Mouse (Mus musculus) heart, postnatal 0 days (tissue): Measurements from ENCODE around the gene Gm10642. TPM values are rescaled to one million over a fixed set of nuclear protein-coding genes. Genes with fewer than 3 reads are reported as not detected.

Experiments used
- ATAC-seq: fragments of 200-750 bp; cut with Nextera tagmentation; 2 replicates; pipeline ENCODE4 v1.8.0; 2017; ENCODE audit warnings: low read depth, moderate number of reproducible peaks, moderate library complexity; ENCODE audit not compliant: insufficient read depth
- DNase-seq: peaks from one replicate; pipeline ENCODE4 v3.0.0-alpha.2; 2016; ENCODE audit warnings: low spot score
- H3K27ac ChIP-seq: fragments of 300-500 bp; sonication (generic); 2 replicates; pipeline ENCODE4 v1.5.1; 2014; ENCODE audit warnings: low read depth, mild to moderate bottlenecking
- H3K27me3 ChIP-seq: fragments of 300-500 bp; sonication (generic); 2 replicates; pipeline ENCODE4 v1.6.1; 2014; ENCODE audit warnings: low read length, mixed read lengths; ENCODE audit not compliant: control insufficient read depth, insufficient read depth
- H3K36me3 ChIP-seq: fragments of 300-500 bp; sonication (generic); replicated peaks from 2 replicates; pipeline ENCODE4 v1.6.1; 2014; ENCODE audit warnings: low read length, mixed read lengths; ENCODE audit not compliant: control insufficient read depth, insufficient read depth
- H3K4me1 ChIP-seq: fragments of 300-500 bp; sonication (generic); 2 replicates; pipeline ENCODE4 v1.6.1; 2014; ENCODE audit warnings: antibody characterized with exemption; ENCODE audit not compliant: control insufficient read depth, insufficient read depth
- H3K4me2 ChIP-seq: fragments of 300-500 bp; sonication (generic); 2 replicates; pipeline ENCODE4 v1.6.1; 2014; ENCODE audit warnings: low read depth, mild to moderate bottlenecking, low read length, moderate library complexity
- H3K4me3 ChIP-seq: fragments of 300-500 bp; sonication (generic); 2 replicates; pipeline ENCODE4 v1.5.1; 2014; ENCODE audit warnings: low read depth, low read length
- H3K9ac ChIP-seq: fragments of 300-500 bp; sonication (generic); replicated peaks from 2 replicates; pipeline ENCODE4 v1.6.1; 2014; ENCODE audit warnings: low read depth, low read length, mixed read lengths
- H3K9me3 ChIP-seq: fragments of 300-500 bp; sonication (generic); replicated peaks from 2 replicates; pipeline ENCODE4 v1.6.1; 2016; ENCODE audit warnings: low read length; ENCODE audit not compliant: control insufficient read depth
- CTCF ChIP-seq: IDR thresholded peaks from 2 replicates; pipeline ENCODE4 v1.5.1; 2016; ENCODE audit warnings: antibody characterized with exemption, control low read depth, low read depth
- EP300 ChIP-seq: IDR thresholded peaks from 2 replicates; pipeline ENCODE4 v1.6.1; 2016; ENCODE audit warnings: antibody characterized with exemption, low read depth
- WGBS: fragments of 180-500 bp; shearing (Covaris S2); extraction: QIAGEN DNeasy Blood & Tissue Kit; methylation state at CpG from one replicate; pipeline ENCODE4 v1.1.7; 2014; 5-methylcytosine and 5-hydroxymethylcytosine counted together
- polyA plus RNA-seq: library from polyadenylated mRNA; unstranded; fragments of >200 nt; fragmentation: Nextera tagmentation; extraction: Ambion mirVana; gene quantifications from 2 replicates; pipeline ENCODE4 v1.2.1, GENCODE M21; 2015
- total RNA-seq: library from RNA; depleted of rRNA; stranded (reverse); fragments of >200 nt; gene quantifications from 2 replicates; pipeline ENCODE4 v1.2.3, GENCODE M21; 2014; ENCODE audit warnings: low replicate concordance

Gene Gm10642
- total and polyA plus RNA-seq, 2 experiments from 2014 or later = 0.78 TPM; not detected in 1

- TF ChIP-seq EP300 (no peak), CTCF (no peak)
- Histone ChIP-seq H3K4me3 (no peak overlapping the region), H3K4me1 (peaks cover 15% of the 10 kb centered on the region), H3K27ac (no peak overlapping the region), H3K27me3 (no peaks in the 10 kb centered on the region), H3K4me2 (no peak overlapping the region), H3K9ac (no peak overlapping the region), H3K9me3 (no peaks in the 10 kb centered on the region), H3K36me3 (0 out of 2 replicates have a peak, but pooled peaks cover 2% of the 10 kb centered on the region)
- ATAC-seq = no peak
- WGBS = 85% methylated on average over 2 of the region's 2 CpGs
- DNase-seq = no peak
Observed at GRCm38 (mm10) chr9:70650260-70650659, 5.8 kb upstream of the Gm10642 start.

GRCm38 (mm10) chr9:70650994-70651393, 5.1 kb upstream of the Gm10642 start:
- Histone ChIP-seq H3K36me3 (0 out of 2 replicates have a peak, but pooled peaks cover 2% of the 10 kb centered on the region), H3K27me3 (no peaks in the 10 kb centered on the region), H3K4me3 (no peak overlapping the region), H3K9me3 (no peaks in the 10 kb centered on the region), H3K4me2 (no peak overlapping the region), H3K27ac (no peak overlapping the region), H3K4me1 (peaks cover 22% of the 10 kb centered on the region), H3K9ac (no peak overlapping the region)
- 87% methylated on average over 1 of the region's 1 CpGs for WGBS
- ATAC-seq = no peak
- DNase-seq = no peak
- TF ChIP-seq CTCF (no peak), EP300 (no peak)

GRCm38 (mm10) chr9:70652221-70652620, 3.8 kb upstream of the Gm10642 start:
- Histone ChIP-seq H3K27me3 (no peaks in the 10 kb centered on the region), H3K4me3 (no peak overlapping the region), H3K4me2 (no peak overlapping the region), H3K36me3 (0 out of 2 replicates have a peak, but pooled peaks cover 2% of the 10 kb centered on the region), H3K9ac (no peak overlapping the region), H3K9me3 (no peaks in the 10 kb centered on the region), H3K4me1 (peaks cover 22% of the 10 kb centered on the region), H3K27ac (no peak overlapping the region)
- ATAC-seq = no peak
- no peak for DNase-seq
- 81% methylated on average over 2 of the region's 2 CpGs for WGBS
- TF ChIP-seq CTCF = no peak
- no peak for TF ChIP-seq EP300

- TF ChIP-seq CTCF = no peak
- no peak for TF ChIP-seq EP300
- Histone ChIP-seq H3K9ac (no peak overlapping the region), H3K4me2 (no peak overlapping the region), H3K4me3 (no peak overlapping the region), H3K4me1 (peaks cover 22% of the 10 kb centered on the region), H3K36me3 (0 out of 2 replicates have a peak, but pooled peaks cover 2% of the 10 kb centered on the region), H3K27me3 (no peaks in the 10 kb centered on the region), H3K9me3 (no peaks in the 10 kb centered on the region), H3K27ac (no peak overlapping the region)
- 77% methylated on average over 2 of the region's 2 CpGs for WGBS
- DNase-seq (no peak), ATAC-seq (no peak)
Observed at GRCm38 (mm10) chr9:70653875-70654274, 2.2 kb upstream of the Gm10642 start.

- H3K27me3 ChIP-seq = no peaks in the 10 kb centered on the region
- DNase-seq (no peak), ATAC-seq (no peak)
- 76% methylated on average over 4 of the region's 4 CpGs for whole genome bisulfite sequencing
- peaks cover 22% of the 10 kb centered on the region for H3K4me1 ChIP-seq
- no peaks in the 10 kb centered on the region for H3K9me3 ChIP-seq
- H3K9ac ChIP-seq = no peak overlapping the region
- H3K4me2 ChIP-seq = 0 out of 2 replicates have a peak overlapping the region, but pooled peaks have one; percentile 97
- H3K4me3 ChIP-seq = no peak overlapping the region
- no peak overlapping the region for H3K27ac ChIP-seq
- H3K36me3 ChIP-seq = 0 out of 2 replicates have a peak, but pooled peaks cover 2% of the 10 kb centered on the region
- TF ChIP-seq CTCF = no peak
- TF ChIP-seq EP300 = no peak
Observed at GRCm38 (mm10) chr9:70654496-70654895, 1.6 kb upstream of the Gm10642 start.

GRCm38 (mm10) chr9:70655764-70656129, 304 bp upstream of the Gm10642 start:
- no peak for TF ChIP-seq EP300
- no peak for TF ChIP-seq CTCF
- 35% methylated on average over 2 of the region's 2 CpGs for WGBS
- Histone ChIP-seq H3K27ac (no peak overlapping the region), H3K36me3 (no peaks in the 10 kb centered on the region), H3K4me1 (peaks cover 22% of the 10 kb centered on the region), H3K9ac (peak overlapping the region; percentile 93; the same call in 1 of the 2 replicates), H3K9me3 (no peaks in the 10 kb centered on the region), H3K27me3 (no peaks in the 10 kb centered on the region), H3K4me2 (peak overlapping the region; percentile 97), H3K4me3 (peak overlapping the region; percentile 99)
- no peak for ATAC-seq
- DNase-seq = no peak
